Mouse (Mus musculus) c-Kit-positive CD71-negative TER-119-negative erythroid progenitor cells, embryonic 14.5 days (primary cell): ENCODE measurements around the gene Macrod2.

Experiments used
- DNase-seq: peaks from one replicate; pipeline ENCODE4 v3.0.0-alpha.2; 2013; ENCODE audit warnings: low read depth

The Macrod2 gene

GRCm38 (mm10) chr2:141073981-141074855 is 679.1 kb downstream of the Macrod2 start:
- no peak for DNase-seq

- no peak for DNase-seq
These were observed 683.1 kb downstream of the Macrod2 start for GRCm38 (mm10) chr2:141078221-141078620.

GRCm38 (mm10) chr2:141091320-141091719 is 696.2 kb downstream of the Macrod2 start:
- no peak for DNase-seq

GRCm38 (mm10) chr2:141117579-141117978 is 722.5 kb downstream of the Macrod2 start:
- no peak for DNase-seq

GRCm38 (mm10) chr2:141123875-141124274 is 728.8 kb downstream of the Macrod2 start:
- DNase-seq, result no peak

- no peak for DNase-seq
These were observed 730.5 kb downstream of the Macrod2 start for GRCm38 (mm10) chr2:141125638-141126037.

- DNase-seq, result no peak
These were observed 747.2 kb downstream of the Macrod2 start for GRCm38 (mm10) chr2:141142266-141142665.

- DNase-seq, result no peak
These were observed 757.1 kb downstream of the Macrod2 start for GRCm38 (mm10) chr2:141152011-141152772.

GRCm38 (mm10) chr2:141155972-141156371 is 760.9 kb downstream of the Macrod2 start:
- no peak for DNase-seq

GRCm38 (mm10) chr2:141156979-141157593 is 762.0 kb downstream of the Macrod2 start:
- no peak for DNase-seq

GRCm38 (mm10) chr2:141158161-141158560 is 763.1 kb downstream of the Macrod2 start:
- DNase-seq, result no peak

- DNase-seq, result no peak
These were observed 768.8 kb downstream of the Macrod2 start for GRCm38 (mm10) chr2:141163918-141164317.

GRCm38 (mm10) chr2:141169586-141169985 is 774.5 kb downstream of the Macrod2 start:
- DNase-seq, result no peak

GRCm38 (mm10) chr2:141173167-141173566 is 778.1 kb downstream of the Macrod2 start:
- no peak for DNase-seq

- no peak for DNase-seq
These were observed 778.5 kb downstream of the Macrod2 start for GRCm38 (mm10) chr2:141173607-141174006.

GRCm38 (mm10) chr2:141180656-141181055 is 785.5 kb downstream of the Macrod2 start:
- DNase-seq, result no peak

- DNase-seq, result no peak
These were observed 787.1 kb downstream of the Macrod2 start for GRCm38 (mm10) chr2:141182034-141182759.

- DNase-seq, result no peak
These were observed 799.4 kb downstream of the Macrod2 start for GRCm38 (mm10) chr2:141194476-141194875.

- DNase-seq, result no peak
These were observed 805.4 kb downstream of the Macrod2 start for GRCm38 (mm10) chr2:141200481-141200880.

GRCm38 (mm10) chr2:141201303-141202014 is 806.4 kb downstream of the Macrod2 start:
- no peak for DNase-seq

GRCm38 (mm10) chr2:141202015-141202364 is 806.9 kb downstream of the Macrod2 start:
- DNase-seq, result no peak
